In the genomic region with DNA sequence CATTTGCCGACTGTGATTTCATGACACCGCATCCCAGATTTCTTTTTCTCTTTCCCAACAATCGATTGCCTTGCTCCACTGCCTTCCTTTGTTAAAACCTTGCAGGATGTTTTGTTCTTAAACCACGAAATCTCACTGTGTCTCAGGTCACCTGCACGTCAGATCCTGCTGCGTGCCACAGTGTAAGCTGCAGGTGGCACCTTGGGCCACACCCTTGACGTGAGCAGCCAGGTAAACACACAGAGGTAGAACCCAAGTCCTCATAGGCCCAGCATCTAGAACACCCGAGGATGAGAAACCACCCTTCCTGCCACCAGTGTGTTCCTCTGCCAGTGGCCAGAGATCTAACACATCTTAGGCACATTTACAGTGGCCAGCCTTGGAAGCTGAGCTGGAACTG, we compare ENCODE assay signal across 39 mouse cellular contexts. TPM values are rescaled to one million over a fixed set of nuclear protein-coding genes. Genes with fewer than 3 reads are reported as not detected.
"Had no signal": no experiment of that assay in that cellular context is flagged by ENCODE, and none has a peak within 500 bp of the region (broad histone marks: within the 10 kb centered on the region; RNA-seq: fewer than 3 reads in every experiment).

No protein-coding gene starts in this region.

- DNase-seq: gastrocnemius, adult 2 months; gastrocnemius, postnatal 10 days; gastrocnemius, postnatal 25 days; heart, adult 2 months; heart, postnatal 14 days; heart, postnatal 4 days; kidney, adult 18-20 months; kidney, adult 8-10 months; kidney, postnatal 14 days; kidney, postnatal 36 days; layer of hippocampus, adult 9-11 months; layer of hippocampus, postnatal 36 days; left cerebral cortex, postnatal 4 days had no signal

- H3K27ac ChIP-seq: gastrocnemius, adult 2 months; heart, adult 2 months; heart, embryonic 13.5 days; heart, embryonic 15.5 days; hindbrain, embryonic 10.5 days; hindbrain, embryonic 12.5 days; hindbrain, embryonic 14.5 days; intestine, embryonic 15.5 days; kidney, embryonic 15.5 days; kidney, postnatal 0 days; limb, embryonic 13.5 days; limb, embryonic 15.5 days had no signal

- H3K4me1 ChIP-seq: heart, embryonic 15.5 days; hindbrain, embryonic 10.5 days; hindbrain, embryonic 12.5 days; limb, embryonic 15.5 days had no signal

- H3K36me3 ChIP-seq: heart, embryonic 15.5 days; hindbrain, embryonic 10.5 days; hindbrain, embryonic 12.5 days; intestine, embryonic 15.5 days; kidney, embryonic 15.5 days; limb, embryonic 13.5 days; limb, embryonic 15.5 days had no signal

- H3K9ac ChIP-seq: heart, embryonic 13.5 days; heart, embryonic 15.5 days; hindbrain, embryonic 12.5 days; hindbrain, embryonic 14.5 days; intestine, embryonic 15.5 days; kidney, embryonic 15.5 days; limb, embryonic 13.5 days; limb, embryonic 15.5 days had no signal

- H3K27me3 ChIP-seq: heart, embryonic 13.5 days; heart, embryonic 15.5 days; intestine, embryonic 15.5 days; limb, embryonic 15.5 days had no signal

- H3K4me2 ChIP-seq: heart, embryonic 11.5 days; heart, embryonic 13.5 days; heart, embryonic 15.5 days; hindbrain, embryonic 12.5 days; hindbrain, embryonic 14.5 days; intestine, embryonic 15.5 days; kidney, embryonic 15.5 days; limb, embryonic 13.5 days; limb, embryonic 15.5 days had no signal

- H3K4me3 ChIP-seq: gastrocnemius, adult 2 months; heart, adult 2 months; heart, embryonic 13.5 days; heart, embryonic 15.5 days; hindbrain, embryonic 10.5 days; hindbrain, embryonic 12.5 days; intestine, embryonic 15.5 days; kidney, embryonic 15.5 days; limb, embryonic 13.5 days; limb, embryonic 15.5 days had no signal

- H3K9me3 ChIP-seq: heart, embryonic 13.5 days; heart, embryonic 15.5 days; hindbrain, embryonic 10.5 days; hindbrain, embryonic 12.5 days; intestine, embryonic 15.5 days; kidney, embryonic 15.5 days; limb, embryonic 13.5 days; limb, embryonic 15.5 days had no signal

- ATAC-seq: hindbrain, embryonic 16.5 days; inflammation-experienced regulatory T-cells, adult 6 months; intestine, embryonic 15.5 days; intestine, postnatal 0 days had no signal

RNA-seq across cellular contexts. Expression of a gene that starts 7.3 kb away (rescaled TPM):
- total RNA-seq: granulocyte monocyte progenitor cell, adult 5-6 weeks had no signal

RNA-seq across cellular contexts. Expression of a gene that starts 57.6 kb away (rescaled TPM):
- total RNA-seq: gastrocnemius, adult 2 months; granulocyte monocyte progenitor cell, adult 5-6 weeks; layer of hippocampus, adult 8-10 months; layer of hippocampus, postnatal 14 days; layer of hippocampus, postnatal 36 days; left cerebral cortex, adult 18-20 months; left cerebral cortex, postnatal 10 days; left cerebral cortex, postnatal 4 days had no signal
- polyA plus RNA-seq: heart, embryonic 13.5 days; hindbrain, embryonic 10.5 days; hindbrain, embryonic 12.5 days; hindbrain, embryonic 14.5 days; kidney, embryonic 15.5 days; kidney, postnatal 0 days; limb, embryonic 11.5 days; limb, embryonic 13.5 days had no signal

RNA-seq across cellular contexts. Expression of a gene that starts 57.6 kb away (rescaled TPM):
- total RNA-seq: gastrocnemius, adult 2 months; gastrocnemius, postnatal 10 days; gastrocnemius, postnatal 25 days; gastrocnemius, postnatal 4 days; granulocyte monocyte progenitor cell, adult 5-6 weeks; heart, adult 2 months; heart, postnatal 14 days; heart, postnatal 4 days; layer of hippocampus, adult 18-20 months; layer of hippocampus, adult 8-10 months; layer of hippocampus, postnatal 14 days; layer of hippocampus, postnatal 36 days; left cerebral cortex, adult 18-20 months; left cerebral cortex, adult 8-10 months; left cerebral cortex, postnatal 10 days; left cerebral cortex, postnatal 25 days; left cerebral cortex, postnatal 4 days had no signal
- polyA plus RNA-seq: frontal cortex, adult 2 months; heart, embryonic 11.5 days; heart, embryonic 13.5 days; heart, embryonic 15.5 days; heart, postnatal 0 days; hindbrain, embryonic 10.5 days; hindbrain, embryonic 12.5 days; hindbrain, embryonic 14.5 days; hindbrain, embryonic 16.5 days; intestine, embryonic 15.5 days; kidney, embryonic 15.5 days; kidney, postnatal 0 days; limb, embryonic 11.5 days; limb, embryonic 15.5 days had no signal
